In genomic region chr8:13287304-13287691, GRCm38 (mm10) we compare ENCODE assay signal across 8 mouse cellular contexts. TPM values are rescaled to one million over a fixed set of nuclear protein-coding genes. Genes with fewer than 3 reads are reported as not detected.
A peak's percentile ranks its signal among the peaks of the same experiment; 100 is the strongest.
DNase-seq lines count a peak whose midpoint lies in the region; ATAC-seq and TF ChIP-seq lines count a peak whose summit lies in the region.

No protein-coding gene starts in this region.

- H3K27ac ChIP-seq in gastrocnemius, adult 2 months = peak overlapping the region; percentile 100
- H3K27ac ChIP-seq in hindbrain, postnatal 0 days = peak overlapping the region; percentile 92

- H3K9ac ChIP-seq in hindbrain, postnatal 0 days (replicated peaks; ENCODE audit: low read length) = peak overlapping the region; percentile 74

- TF ChIP-seq CTCF in gastrocnemius, adult 2 months (IDR thresholded peaks at IDR 0.05) = no peak
- TF ChIP-seq CTCF in hindbrain, postnatal 0 days (IDR thresholded peaks at IDR 0.05; ENCODE audit: low read depth) = no peak

- intact Hi-C loops in gastrocnemius, adult 2 months (cut with DNase I) = no loop called here
- intact Hi-C loops in left cerebral cortex, postnatal 14 days (cut with DNase I) = no loop called here

- no peaks in the 10 kb centered on the region for H3K27me3 ChIP-seq in hindbrain, postnatal 0 days (ENCODE audit: insufficient read depth, low read length)

- H3K36me3 ChIP-seq in hindbrain, postnatal 0 days (ENCODE audit: insufficient read depth, low read length) = peaks cover 8% of the 10 kb centered on the region; the same call in 1 of the 2 replicates

- H3K9me3 ChIP-seq in hindbrain, postnatal 0 days (ENCODE audit: low read length) = no peaks in the 10 kb centered on the region

- 0% methylated on average over 34 of the region's 34 CpGs for WGBS in hindbrain, postnatal 0 days

- peak overlapping the region; percentile 97 for H3K4me2 ChIP-seq in hindbrain, postnatal 0 days (ENCODE audit: low read depth, low read length)

- DNase-seq in adrenal gland, adult 18-20 months (ENCODE audit: low spot score in 2 of 2) = peak; percentile 85 to 88
- DNase-seq in embryo, embryonic 10 days (ENCODE audit: low spot score) = peak; percentile 93
- DNase-seq in gastrocnemius, adult 2 months = peak; percentile 95
- DNase-seq in hindbrain, postnatal 0 days (ENCODE audit: low spot score) = peak; percentile 85
- DNase-seq in left cerebral cortex, postnatal 14 days (ENCODE audit: low spot score in 2 of 2) = peak; percentile 73 to 74
- DNase-seq in right cerebral cortex, postnatal 14 days = peak; percentile 77
- peak; percentile 91 for DNase-seq in urinary bladder, postnatal 14 days (ENCODE audit: low spot score)

- ATAC-seq in hindbrain, postnatal 0 days = peak; percentile 86
- peak; percentile 84 for ATAC-seq in megakaryocyte progenitor cell, adult 5-6 weeks (replicated peaks; ENCODE audit: poor library complexity)

- peaks cover 15% of the 10 kb centered on the region for H3K4me1 ChIP-seq in hindbrain, postnatal 0 days (ENCODE audit: insufficient read depth, low read length)

- H3K4me3 ChIP-seq in gastrocnemius, adult 2 months = peak overlapping the region; percentile 83
- peak overlapping the region; percentile 72 for H3K4me3 ChIP-seq in hindbrain, postnatal 0 days (ENCODE audit: low read length)

RNA-seq across cellular contexts. Expression of gene Dcun1d2, which starts 0.6 kb away (rescaled TPM):
- 10 to 100 TPM; 27.2 to 33.6 TPM for total RNA-seq in adrenal gland, adult 18-20 months (2021)
- total RNA-seq in gastrocnemius, adult 2 months (2021) = 10 to 100 TPM; 76.5 to 87.0 TPM
- 27.3 and 33.8 TPM in 2 replicates for total RNA-seq in hindbrain, postnatal 0 days (2014; rRNA removed)
- 24.9 and 25.1 TPM in 2 replicates for polyA plus RNA-seq in hindbrain, postnatal 0 days (2015; fragmentation: Nextera tagmentation; extraction: Ambion mirVana)
- 10 to 100 TPM; 27.7 to 31.2 TPM for total RNA-seq in left cerebral cortex, postnatal 14 days (2021)
- total RNA-seq in megakaryocyte progenitor cell, adult 5-6 weeks (2015) = 13.2 and 16.8 TPM in 2 replicates
- total RNA-seq in megakaryocyte progenitor cell, adult 5-6 weeks (2017) = 18.9 and 23.2 TPM in 2 replicates

RNA-seq across cellular contexts. Expression of gene Tmco3, which starts 0.7 kb away (rescaled TPM):
- total RNA-seq in adrenal gland, adult 18-20 months (2021) = 10 to 100 TPM; 31.2 to 33.2 TPM
- 10 to 100 TPM; 11.3 to 15.8 TPM for total RNA-seq in gastrocnemius, adult 2 months (2021)
- total RNA-seq in hindbrain, postnatal 0 days (2014; rRNA removed) = 30.9 and 31.3 TPM in 2 replicates
- 31.8 and 33.5 TPM in 2 replicates for polyA plus RNA-seq in hindbrain, postnatal 0 days (2015; fragmentation: Nextera tagmentation; extraction: Ambion mirVana)
- total RNA-seq in left cerebral cortex, postnatal 14 days (2021) = 10 to 100 TPM; 46.9 to 53.1 TPM
- 10.1 and 10.5 TPM in 2 replicates for total RNA-seq in megakaryocyte progenitor cell, adult 5-6 weeks (2015)
- 9.5 and 13.0 TPM in 2 replicates for total RNA-seq in megakaryocyte progenitor cell, adult 5-6 weeks (2017)

RNA-seq across cellular contexts. Expression of gene Adprhl1, which starts 33.3 kb away (rescaled TPM):
- 10 to 100 TPM in 1 of 2 experiments, 1 to 10 TPM in 1; 7.8 to 18.5 TPM for total RNA-seq in adrenal gland, adult 18-20 months (2021)
- total RNA-seq in gastrocnemius, adult 2 months (2021) = 100 to 1,000 TPM in 1 of 2 experiments, 10 to 100 TPM in 1; 44.7 to 101 TPM
- 2.3 TPM in 1 of 2 replicates, not detected in the other for total RNA-seq in hindbrain, postnatal 0 days (2014; rRNA removed)
- 0.14 and 0.50 TPM in 2 replicates for polyA plus RNA-seq in hindbrain, postnatal 0 days (2015; fragmentation: Nextera tagmentation; extraction: Ambion mirVana)
- total RNA-seq in left cerebral cortex, postnatal 14 days (2021) = 1 to 10 TPM; 1.3 to 2.8 TPM
- not detected in 2 replicates for total RNA-seq in megakaryocyte progenitor cell, adult 5-6 weeks (2015)
- not detected in 2 replicates for total RNA-seq in megakaryocyte progenitor cell, adult 5-6 weeks (2017)

RNA-seq across cellular contexts. Expression of gene Tfdp1, which starts 51.3 kb away (rescaled TPM):
- 10 to 100 TPM; 49.1 to 58.3 TPM for total RNA-seq in adrenal gland, adult 18-20 months (2021)
- total RNA-seq in gastrocnemius, adult 2 months (2021) = 10 to 100 TPM; 56.8 to 60.3 TPM
- total RNA-seq in hindbrain, postnatal 0 days (2014; rRNA removed) = 66.3 and 74.1 TPM in 2 replicates
- polyA plus RNA-seq in hindbrain, postnatal 0 days (2015; fragmentation: Nextera tagmentation; extraction: Ambion mirVana) = 85.1 and 86.2 TPM in 2 replicates
- 10 to 100 TPM; 59.4 to 65.9 TPM for total RNA-seq in left cerebral cortex, postnatal 14 days (2021)
- 315 and 317 TPM in 2 replicates for total RNA-seq in megakaryocyte progenitor cell, adult 5-6 weeks (2015)
- total RNA-seq in megakaryocyte progenitor cell, adult 5-6 weeks (2017) = 229 and 230 TPM in 2 replicates

Comparison
In these comparisons a context has a peak if more than half of its experiments do, and no peak if none do; other contexts are left out.
1. Peak in every context shown above with its lines: DNase-seq, ATAC-seq, H3K4me3 ChIP-seq and H3K27ac ChIP-seq.